Mouse (Mus musculus): ENCODE measurements around the gene 4930432M17Rik. TPM values are rescaled to one million over a fixed set of nuclear protein-coding genes. Genes with fewer than 3 reads are reported as not detected.
A peak's percentile ranks its signal among the peaks of the same experiment; 100 is the strongest.

4930432M17Rik gene
- polyA plus RNA-seq, 1 experiment from 2014 or later: not detected

GRCm38 (mm10) chr3:121693746-121694145 lies 23.2 kb downstream of the 4930432M17Rik start:
- H3K4me2 ChIP-seq (ENCODE audit: low read depth, low read length): no peak overlapping the region
- no peak for ATAC-seq (ENCODE audit: insufficient read depth, low FRiP score)
- no peaks in the 10 kb centered on the region for H3K9me3 ChIP-seq (replicated peaks; ENCODE audit: control insufficient read depth, low read length)
- H3K9ac ChIP-seq (ENCODE audit: low read length): no peak overlapping the region
- no peak overlapping the region for H3K4me3 ChIP-seq (replicated peaks; ENCODE audit: low read length)
- H3K27me3 ChIP-seq (ENCODE audit: control insufficient read depth, insufficient read depth, low read length): no peaks in the 10 kb centered on the region
- WGBS: 78% methylated on average over 5 of the region's 5 CpGs
- H3K36me3 ChIP-seq (ENCODE audit: control insufficient read depth, insufficient read depth, low read length): no peaks in the 10 kb centered on the region
- H3K4me1 ChIP-seq (ENCODE audit: control insufficient read depth, insufficient read depth, low read length): no peaks in the 10 kb centered on the region
- H3K27ac ChIP-seq (ENCODE audit: low read length): no peak overlapping the region

- Histone ChIP-seq H3K36me3 (ENCODE audit: control insufficient read depth, insufficient read depth, low read length) (no peaks in the 10 kb centered on the region), H3K27me3 (ENCODE audit: control insufficient read depth, insufficient read depth, low read length) (no peaks in the 10 kb centered on the region), H3K27ac (ENCODE audit: low read length) (no peak overlapping the region), H3K9ac (ENCODE audit: low read length) (no peak overlapping the region), H3K4me1 (ENCODE audit: control insufficient read depth, insufficient read depth, low read length) (0 out of 2 replicates have a peak, but pooled peaks cover 2% of the 10 kb centered on the region), H3K4me2 (ENCODE audit: low read depth, low read length) (no peak overlapping the region), H3K9me3 (replicated peaks; ENCODE audit: control insufficient read depth, low read length) (no peaks in the 10 kb centered on the region), H3K4me3 (replicated peaks; ENCODE audit: low read length) (no peak overlapping the region)
- WGBS: 69% methylated on average over 7 of the region's 7 CpGs
- ATAC-seq (ENCODE audit: insufficient read depth, low FRiP score): no peak
Measured at GRCm38 (mm10) chr3:121697169-121697568, 26.6 kb downstream of the 4930432M17Rik start.

- H3K9ac ChIP-seq (ENCODE audit: low read length): no peak overlapping the region
- H3K4me2 ChIP-seq (ENCODE audit: low read depth, low read length): no peak overlapping the region
- H3K9me3 ChIP-seq (replicated peaks; ENCODE audit: control insufficient read depth, low read length): no peaks in the 10 kb centered on the region
- no peaks in the 10 kb centered on the region for H3K27me3 ChIP-seq (ENCODE audit: control insufficient read depth, insufficient read depth, low read length)
- 77% methylated on average over 4 of the region's 4 CpGs for WGBS
- 0 out of 2 replicates have a peak, but pooled peaks cover 2% of the 10 kb centered on the region for H3K4me1 ChIP-seq (ENCODE audit: control insufficient read depth, insufficient read depth, low read length)
- no peaks in the 10 kb centered on the region for H3K36me3 ChIP-seq (ENCODE audit: control insufficient read depth, insufficient read depth, low read length)
- no peak overlapping the region for H3K4me3 ChIP-seq (replicated peaks; ENCODE audit: low read length)
- ATAC-seq (ENCODE audit: insufficient read depth, low FRiP score): no peak
- no peak overlapping the region for H3K27ac ChIP-seq (ENCODE audit: low read length)
Measured at GRCm38 (mm10) chr3:121699401-121699800, 28.8 kb downstream of the 4930432M17Rik start.

- ATAC-seq (ENCODE audit: insufficient read depth, low FRiP score): no peak
- H3K36me3 ChIP-seq (ENCODE audit: control insufficient read depth, insufficient read depth, low read length): no peaks in the 10 kb centered on the region
- H3K4me3 ChIP-seq (replicated peaks; ENCODE audit: low read length): no peak overlapping the region
- WGBS: 72% methylated on average over 4 of the region's 4 CpGs
- no peak overlapping the region for H3K9ac ChIP-seq (ENCODE audit: low read length)
- 0 out of 2 replicates have a peak, but pooled peaks cover 2% of the 10 kb centered on the region for H3K4me1 ChIP-seq (ENCODE audit: control insufficient read depth, insufficient read depth, low read length)
- H3K27ac ChIP-seq (ENCODE audit: low read length): no peak overlapping the region
- H3K4me2 ChIP-seq (ENCODE audit: low read depth, low read length): no peak overlapping the region
- no peaks in the 10 kb centered on the region for H3K27me3 ChIP-seq (ENCODE audit: control insufficient read depth, insufficient read depth, low read length)
- H3K9me3 ChIP-seq (replicated peaks; ENCODE audit: control insufficient read depth, low read length): no peaks in the 10 kb centered on the region
Measured at GRCm38 (mm10) chr3:121699849-121700248, 29.3 kb downstream of the 4930432M17Rik start.

GRCm38 (mm10) chr3:121700364-121700952 lies 29.9 kb downstream of the 4930432M17Rik start:
- no peaks in the 10 kb centered on the region for H3K9me3 ChIP-seq (replicated peaks; ENCODE audit: control insufficient read depth, low read length)
- no peaks in the 10 kb centered on the region for H3K36me3 ChIP-seq (ENCODE audit: control insufficient read depth, insufficient read depth, low read length)
- 36% methylated on average over 8 of the region's 8 CpGs for WGBS
- ATAC-seq (ENCODE audit: insufficient read depth, low FRiP score): no peak
- no peak overlapping the region for H3K4me2 ChIP-seq (ENCODE audit: low read depth, low read length)
- H3K4me3 ChIP-seq (replicated peaks; ENCODE audit: low read length): no peak overlapping the region
- no peak overlapping the region for H3K27ac ChIP-seq (ENCODE audit: low read length)
- H3K27me3 ChIP-seq (ENCODE audit: control insufficient read depth, insufficient read depth, low read length): no peaks in the 10 kb centered on the region
- no peak overlapping the region for H3K9ac ChIP-seq (ENCODE audit: low read length)
- H3K4me1 ChIP-seq (ENCODE audit: control insufficient read depth, insufficient read depth, low read length): 0 out of 2 replicates have a peak, but pooled peaks cover 2% of the 10 kb centered on the region

- Histone ChIP-seq H3K27me3 (ENCODE audit: control insufficient read depth, insufficient read depth, low read length) (no peaks in the 10 kb centered on the region), H3K27ac (ENCODE audit: low read length) (no peak overlapping the region), H3K9ac (ENCODE audit: low read length) (no peak overlapping the region), H3K9me3 (replicated peaks; ENCODE audit: control insufficient read depth, low read length) (no peaks in the 10 kb centered on the region), H3K36me3 (ENCODE audit: control insufficient read depth, insufficient read depth, low read length) (no peaks in the 10 kb centered on the region), H3K4me1 (ENCODE audit: control insufficient read depth, insufficient read depth, low read length) (peaks cover 6% of the 10 kb centered on the region; the same call in 1 of the 2 replicates), H3K4me3 (replicated peaks; ENCODE audit: low read length) (no peak overlapping the region), H3K4me2 (ENCODE audit: low read depth, low read length) (no peak overlapping the region)
- 82% methylated on average over 7 of the region's 7 CpGs for WGBS
- no peak for ATAC-seq (ENCODE audit: insufficient read depth, low FRiP score)
Measured at GRCm38 (mm10) chr3:121703155-121703879, 32.8 kb downstream of the 4930432M17Rik start.

- H3K4me2 ChIP-seq (ENCODE audit: low read depth, low read length): no peak overlapping the region
- H3K27me3 ChIP-seq (ENCODE audit: control insufficient read depth, insufficient read depth, low read length): no peaks in the 10 kb centered on the region
- no peaks in the 10 kb centered on the region for H3K36me3 ChIP-seq (ENCODE audit: control insufficient read depth, insufficient read depth, low read length)
- H3K9me3 ChIP-seq (replicated peaks; ENCODE audit: control insufficient read depth, low read length): no peaks in the 10 kb centered on the region
- no peak overlapping the region for H3K9ac ChIP-seq (ENCODE audit: low read length)
- WGBS: 70% methylated on average over 3 of the region's 3 CpGs
- H3K27ac ChIP-seq (ENCODE audit: low read length): no peak overlapping the region
- H3K4me3 ChIP-seq (replicated peaks; ENCODE audit: low read length): no peak overlapping the region
- peaks cover 6% of the 10 kb centered on the region; the same call in 1 of the 2 replicates for H3K4me1 ChIP-seq (ENCODE audit: control insufficient read depth, insufficient read depth, low read length)
- ATAC-seq (ENCODE audit: insufficient read depth, low FRiP score): no peak
Measured at GRCm38 (mm10) chr3:121703880-121704243, 33.3 kb downstream of the 4930432M17Rik start.

GRCm38 (mm10) chr3:121706087-121706486 lies 35.5 kb downstream of the 4930432M17Rik start:
- Histone ChIP-seq H3K27ac (ENCODE audit: low read length) (0 out of 2 replicates have a peak overlapping the region, but pooled peaks have one; percentile 6), H3K27me3 (ENCODE audit: control insufficient read depth, insufficient read depth, low read length) (no peaks in the 10 kb centered on the region), H3K4me1 (ENCODE audit: control insufficient read depth, insufficient read depth, low read length) (peaks cover 4% of the 10 kb centered on the region; the same call in 1 of the 2 replicates), H3K4me2 (ENCODE audit: low read depth, low read length) (no peak overlapping the region; the same call in 1 of the 2 replicates), H3K9ac (ENCODE audit: low read length) (no peak overlapping the region), H3K36me3 (ENCODE audit: control insufficient read depth, insufficient read depth, low read length) (no peaks in the 10 kb centered on the region), H3K9me3 (replicated peaks; ENCODE audit: control insufficient read depth, low read length) (no peaks in the 10 kb centered on the region), H3K4me3 (replicated peaks; ENCODE audit: low read length) (no peak overlapping the region)
- 41% methylated on average over 5 of the region's 5 CpGs for WGBS
- no peak for ATAC-seq (ENCODE audit: insufficient read depth, low FRiP score)

- Histone ChIP-seq H3K4me1 (ENCODE audit: control insufficient read depth, insufficient read depth, low read length) (peaks cover 4% of the 10 kb centered on the region; the same call in 1 of the 2 replicates), H3K9ac (ENCODE audit: low read length) (no peak overlapping the region), H3K27me3 (ENCODE audit: control insufficient read depth, insufficient read depth, low read length) (no peaks in the 10 kb centered on the region), H3K4me3 (replicated peaks; ENCODE audit: low read length) (no peak overlapping the region), H3K27ac (ENCODE audit: low read length) (no peak overlapping the region), H3K36me3 (ENCODE audit: control insufficient read depth, insufficient read depth, low read length) (no peaks in the 10 kb centered on the region), H3K9me3 (replicated peaks; ENCODE audit: control insufficient read depth, low read length) (no peaks in the 10 kb centered on the region), H3K4me2 (ENCODE audit: low read depth, low read length) (no peak overlapping the region)
- 85% methylated on average over 4 of the region's 4 CpGs for WGBS
- no peak for ATAC-seq (ENCODE audit: insufficient read depth, low FRiP score)
Measured at GRCm38 (mm10) chr3:121707106-121707505, 36.5 kb downstream of the 4930432M17Rik start.

Data from stomach, embryonic 16.5 days (tissue).